Mouse (Mus musculus) thymus, adult 2 months (tissue): ENCODE results near the gene Umodl1.

Experiments
- CTCF ChIP-seq: fragments of 200-500 bp; IDR thresholded peaks from 2 replicates; pipeline ENCODE4 v1.5.1; 2012; ENCODE audit warnings: mild to moderate bottlenecking, control low read depth, low read length, moderate library complexity, borderline replicate concordance; ENCODE audit not compliant: control insufficient read depth, poor library complexity, insufficient read depth; ENCODE audit errors: extremely low read depth
- POLR2A ChIP-seq: fragments of 200-500 bp; IDR thresholded peaks from 2 replicates; pipeline ENCODE4 v1.6.1; 2012; ENCODE audit warnings: mild to moderate bottlenecking, low read length, control low read depth, moderate library complexity; ENCODE audit not compliant: control insufficient read depth, poor library complexity, insufficient read depth; ENCODE audit errors: extremely low read depth

- TF ChIP-seq CTCF (no peak), POLR2A (no peak)
Measured at GRCm38 (mm10) chr17:31040421-31040820, 86.0 kb downstream of the Umodl1 start.
